Mouse (Mus musculus) embryonic fibroblast, embryonic 13.5 days (primary cell): ENCODE results near the gene Maml2. TPM values are rescaled to one million over a fixed set of nuclear protein-coding genes. Genes with fewer than 3 reads are reported as not detected.

ENCODE experiments used
- H3K27ac ChIP-seq: 2 replicates; pipeline ENCODE4 v1.5.1; 2012; ENCODE audit warnings: low read length, control low read depth, inconsistent platforms; ENCODE audit not compliant: insufficient read depth
- H3K4me1 ChIP-seq: 2 replicates; pipeline ENCODE4 v1.6.1; 2011; ENCODE audit warnings: low read length; ENCODE audit not compliant: control insufficient read depth, insufficient read depth
- H3K4me3 ChIP-seq: 2 replicates; pipeline ENCODE4 v1.5.1; 2011; ENCODE audit warnings: mild to moderate bottlenecking, control low read depth, low read length; ENCODE audit not compliant: insufficient read depth
- CTCF ChIP-seq: IDR thresholded peaks from 2 replicates; pipeline ENCODE4 v1.5.1; 2011; ENCODE audit warnings: mild to moderate bottlenecking, control low read depth, low read length, moderate library complexity, borderline replicate concordance; ENCODE audit not compliant: insufficient read depth
- POLR2A ChIP-seq: IDR thresholded peaks from 2 replicates; pipeline ENCODE4 v1.6.1; 2011; ENCODE audit warnings: low read depth, mild to moderate bottlenecking, control low read depth, low read length, moderate library complexity
- polyA plus RNA-seq: library from polyadenylated mRNA; stranded (reverse); fragments of >200 nt; gene quantifications from 2 replicates; pipeline ENCODE4 v1.2.4, GENCODE M21; 2011; ENCODE audit warnings: low read depth; ENCODE audit not compliant: missing spikeins, insufficient read length

Maml2 gene
- polyA plus RNA-seq, 1 experiment: 27.9 TPM

DNA sequence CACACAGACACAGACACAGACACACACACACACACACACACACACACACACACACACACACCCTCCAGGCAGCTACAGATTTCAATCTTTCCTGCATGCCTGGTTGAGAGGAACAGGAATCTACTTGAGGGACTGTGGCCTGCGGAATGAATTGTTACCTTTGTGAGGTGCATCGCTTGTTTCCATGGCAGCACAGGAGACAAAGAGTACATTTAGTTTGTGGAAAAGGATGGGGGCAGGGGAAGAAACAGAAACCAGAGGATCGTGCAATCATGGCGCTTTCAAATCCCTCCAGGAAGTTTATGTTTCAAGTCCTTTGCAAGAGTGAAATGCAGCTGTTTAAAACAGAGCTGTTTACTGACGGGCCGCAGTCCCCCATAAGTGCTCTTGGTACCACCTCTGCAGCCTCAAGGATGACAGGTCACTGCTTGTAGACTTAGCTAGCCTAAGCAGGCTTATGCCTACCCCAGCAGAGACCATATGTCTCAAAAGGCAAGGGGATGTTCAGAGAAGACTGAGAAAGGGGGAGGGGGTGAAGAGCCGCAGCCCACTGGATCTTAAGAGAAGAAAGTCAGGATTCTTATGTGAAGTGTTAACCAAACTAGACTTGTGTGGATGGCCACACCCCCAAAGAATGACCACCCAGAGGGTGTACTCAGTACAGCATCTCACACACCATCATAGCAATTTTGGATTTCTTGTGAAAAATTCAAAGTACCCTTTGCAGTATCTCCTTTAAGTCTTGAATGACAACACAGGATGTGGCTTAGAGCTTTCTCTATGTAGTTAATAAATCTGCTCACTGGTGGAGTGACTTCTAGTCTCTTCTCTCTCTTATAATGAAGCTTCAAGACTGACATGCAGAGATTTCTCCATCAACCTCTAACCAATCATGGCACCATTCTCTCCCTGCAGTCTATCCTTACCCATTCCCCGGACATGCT, 315.8 kb downstream of the Maml2 start:
- H3K4me3 ChIP-seq: no peak overlapping the region
- no peak overlapping the region for H3K27ac ChIP-seq
- H3K4me1 ChIP-seq: peaks cover 15% of the 10 kb centered on the region; the same call in 1 of the 2 replicates

DNA sequence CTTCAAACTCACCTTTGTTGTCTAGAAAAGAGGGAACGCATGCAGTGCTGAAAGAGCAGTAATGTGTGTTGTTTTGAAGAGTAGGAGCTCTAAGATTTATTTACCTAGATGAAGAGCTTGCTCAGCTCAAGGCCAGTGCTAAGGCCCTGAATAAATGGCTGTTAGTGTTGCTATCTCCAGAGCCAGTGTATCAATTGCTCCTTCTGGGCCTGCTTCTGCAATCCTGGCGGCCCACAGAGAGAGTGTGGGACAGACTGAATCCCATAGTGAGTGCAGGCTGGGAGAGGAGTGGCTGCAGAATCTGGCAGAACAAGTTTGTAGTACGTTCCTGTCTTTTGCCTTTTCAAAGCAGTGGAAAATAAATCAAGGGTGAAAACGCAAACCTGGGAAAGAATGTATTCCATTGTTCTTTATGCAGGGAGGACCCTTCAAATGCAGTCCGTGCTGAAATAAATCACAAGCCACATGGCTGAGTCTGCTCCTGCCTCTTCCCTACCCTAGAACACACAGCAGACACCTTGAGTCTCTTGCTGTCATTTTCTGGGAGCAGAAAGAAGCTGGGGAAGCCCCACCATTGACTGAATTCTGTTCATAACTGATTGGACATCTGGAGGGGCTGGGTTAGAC, 318.7 kb downstream of the Maml2 start:
- no peak overlapping the region for H3K4me3 ChIP-seq
- no peak for TF ChIP-seq POLR2A
- TF ChIP-seq CTCF: no peak
- H3K27ac ChIP-seq: no peak overlapping the region
- peaks cover 8% of the 10 kb centered on the region; the same call in 1 of the 2 replicates for H3K4me1 ChIP-seq

More for the DNA sequence above, 315.8 kb downstream of the Maml2 start:
- TF ChIP-seq CTCF (no peak), POLR2A (no peak)

DNA sequence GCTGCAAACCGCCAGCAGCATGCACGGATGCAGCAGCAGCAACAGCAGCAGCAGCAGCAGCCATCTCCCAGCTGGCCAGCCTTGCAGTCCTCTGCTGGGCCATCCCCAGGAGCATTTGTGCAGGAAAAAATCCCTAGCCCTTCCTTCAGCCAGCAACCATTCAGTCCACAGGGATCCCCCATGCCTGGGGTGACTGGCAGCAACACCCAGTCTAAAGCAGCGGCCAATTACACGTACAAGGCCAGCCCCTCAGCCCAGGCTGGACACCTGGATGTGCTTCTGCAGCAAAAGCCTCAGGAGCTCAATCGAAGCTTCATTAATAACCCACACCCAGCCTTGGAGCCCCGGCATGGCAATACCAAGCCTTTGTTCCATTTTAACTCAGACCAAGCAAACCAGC, 323.0 kb downstream of the Maml2 start:
- no peak overlapping the region for H3K4me3 ChIP-seq
- no peak for TF ChIP-seq CTCF
- no peak for TF ChIP-seq POLR2A
- H3K4me1 ChIP-seq: no peaks in the 10 kb centered on the region
- no peak overlapping the region for H3K27ac ChIP-seq

DNA sequence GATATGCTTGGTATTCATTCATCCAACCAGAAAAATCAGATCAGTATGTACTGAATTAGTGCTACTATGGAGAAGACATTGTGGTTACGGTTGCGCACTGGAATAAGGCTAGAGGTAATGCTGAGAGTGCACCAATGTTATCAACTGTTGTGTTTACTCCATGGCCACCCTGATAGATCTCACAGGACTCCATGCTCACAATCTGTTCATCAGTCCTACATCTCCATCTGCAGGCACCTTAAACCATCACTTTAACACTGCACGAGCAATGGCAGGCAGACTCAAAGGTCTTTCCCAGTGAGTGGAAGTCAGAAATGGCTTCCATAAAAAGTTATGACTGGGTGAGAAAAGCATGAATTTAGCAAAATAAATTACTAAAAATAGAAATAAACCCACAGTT, 324.2 kb downstream of the Maml2 start:
- TF ChIP-seq POLR2A (no peak), CTCF (no peak)
- no peaks in the 10 kb centered on the region for H3K4me1 ChIP-seq
- H3K4me3 ChIP-seq: no peak overlapping the region

DNA sequence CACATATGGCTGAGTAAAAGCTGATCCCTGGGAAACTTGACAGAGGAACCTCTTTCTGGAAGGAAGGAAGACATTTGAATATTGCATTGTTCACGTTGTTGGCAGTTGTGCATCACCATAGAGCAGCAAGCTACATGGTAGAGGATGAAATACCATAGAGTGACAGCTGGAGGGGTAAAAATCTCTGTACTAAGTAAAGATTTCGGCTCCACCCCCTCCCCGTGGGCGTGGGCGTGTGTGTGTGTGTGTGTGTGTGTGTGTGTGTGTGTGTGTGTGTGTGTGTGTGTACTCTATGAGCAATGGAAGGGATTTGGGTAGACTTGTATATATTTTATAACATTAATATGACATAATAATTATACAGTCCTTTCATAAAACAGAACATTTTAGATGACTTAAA, 324.7 kb downstream of the Maml2 start:
- Histone ChIP-seq H3K4me1 (no peaks in the 10 kb centered on the region), H3K27ac (no peak overlapping the region), H3K4me3 (no peak overlapping the region)
- TF ChIP-seq POLR2A: no peak

More for the DNA sequence above, 324.2 kb downstream of the Maml2 start:
- no peak overlapping the region for H3K27ac ChIP-seq

DNA sequence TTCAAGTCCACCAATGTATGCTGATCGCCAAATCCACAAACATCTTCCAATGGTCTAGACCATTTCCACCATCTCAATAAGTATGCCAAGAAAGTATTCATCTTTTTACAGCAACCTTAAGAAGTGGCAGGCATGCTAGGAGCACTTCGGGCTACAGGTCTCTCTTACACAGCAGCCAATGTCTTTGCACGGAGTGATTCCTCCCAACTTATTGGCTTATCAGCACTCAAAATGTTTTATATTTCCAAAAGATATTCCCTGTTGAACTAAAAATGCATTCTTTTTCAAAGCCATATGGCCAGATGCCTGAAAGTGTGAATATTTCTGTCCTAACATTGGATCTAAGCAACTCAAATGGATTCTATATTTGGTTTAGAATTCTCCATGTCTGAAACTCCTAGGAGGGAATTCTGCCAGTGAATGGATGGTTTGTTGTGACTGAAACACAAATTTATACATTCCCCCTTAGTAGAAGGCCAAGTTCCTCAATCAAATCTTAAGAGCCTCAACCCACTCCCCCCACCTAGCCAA, 326.2 kb downstream of the Maml2 start:
- Histone ChIP-seq H3K4me1 (no peaks in the 10 kb centered on the region), H3K27ac (peak overlapping the region; percentile 34; the same call in 1 of the 2 replicates), H3K4me3 (no peak overlapping the region)
- TF ChIP-seq CTCF (no peak), POLR2A (no peak)

DNA sequence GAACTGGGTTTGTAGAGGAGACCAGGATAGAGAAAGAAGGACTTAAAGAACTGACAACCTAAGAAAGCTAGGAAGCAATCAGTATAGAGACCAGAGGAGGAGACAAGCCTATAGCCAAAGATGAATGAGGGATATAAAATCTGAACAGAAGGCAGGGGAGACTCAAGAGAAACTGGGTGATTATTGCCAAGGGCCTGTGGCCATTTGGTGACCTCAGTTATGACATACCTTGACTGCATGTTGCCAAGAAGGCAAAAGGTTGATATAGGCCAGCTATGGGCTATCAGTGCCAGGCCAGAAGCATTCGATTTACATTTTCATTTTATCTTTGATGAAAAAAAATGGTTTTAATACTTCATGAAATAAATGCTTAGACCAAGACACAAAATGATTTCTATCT, 327.0 kb downstream of the Maml2 start:
- H3K4me3 ChIP-seq: no peak overlapping the region
- TF ChIP-seq CTCF (no peak), POLR2A (no peak)
- no peaks in the 10 kb centered on the region for H3K4me1 ChIP-seq
- no peak overlapping the region for H3K27ac ChIP-seq

DNA sequence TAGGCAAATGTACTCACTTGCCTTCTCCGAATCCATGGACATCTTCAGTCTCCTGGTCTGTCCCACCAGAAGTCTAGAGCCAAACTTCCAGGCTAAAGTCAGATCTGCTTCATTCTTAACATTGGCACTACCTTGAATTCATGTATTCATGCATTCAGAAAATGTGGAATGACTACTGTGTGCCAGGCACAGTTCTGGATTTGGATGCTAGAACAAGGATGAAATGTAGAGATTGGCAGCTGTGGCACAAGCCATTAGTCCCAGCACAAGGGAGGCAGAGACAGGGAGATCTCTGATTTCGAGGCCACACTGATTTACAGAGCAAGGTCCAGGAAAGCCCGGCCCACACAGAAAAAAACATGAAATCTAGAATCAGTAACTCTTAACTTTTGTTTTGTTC, 327.5 kb downstream of the Maml2 start:
- no peak overlapping the region for H3K27ac ChIP-seq
- no peak overlapping the region for H3K4me3 ChIP-seq
- no peaks in the 10 kb centered on the region for H3K4me1 ChIP-seq
- TF ChIP-seq CTCF (no peak), POLR2A (no peak)

DNA sequence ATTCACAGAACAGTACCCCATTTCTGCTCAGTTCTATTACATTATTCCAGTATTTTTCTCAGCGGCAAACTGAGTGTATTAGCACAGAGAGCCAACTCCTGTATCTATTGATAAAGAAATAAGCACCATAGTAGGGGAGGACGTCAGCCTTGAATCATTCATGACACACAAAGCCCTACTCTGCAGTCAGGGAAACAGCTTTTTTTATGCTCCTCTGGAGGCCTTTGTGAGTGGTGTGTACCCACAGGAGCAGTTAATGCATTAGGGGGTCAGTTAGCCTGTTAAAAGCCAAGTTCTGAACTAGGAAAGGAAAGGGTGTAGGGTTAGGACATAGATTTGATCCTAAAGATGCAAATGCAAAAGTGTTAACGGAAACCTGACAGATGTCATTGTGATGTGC, 328.7 kb downstream of the Maml2 start:
- no peak overlapping the region for H3K27ac ChIP-seq

DNA sequence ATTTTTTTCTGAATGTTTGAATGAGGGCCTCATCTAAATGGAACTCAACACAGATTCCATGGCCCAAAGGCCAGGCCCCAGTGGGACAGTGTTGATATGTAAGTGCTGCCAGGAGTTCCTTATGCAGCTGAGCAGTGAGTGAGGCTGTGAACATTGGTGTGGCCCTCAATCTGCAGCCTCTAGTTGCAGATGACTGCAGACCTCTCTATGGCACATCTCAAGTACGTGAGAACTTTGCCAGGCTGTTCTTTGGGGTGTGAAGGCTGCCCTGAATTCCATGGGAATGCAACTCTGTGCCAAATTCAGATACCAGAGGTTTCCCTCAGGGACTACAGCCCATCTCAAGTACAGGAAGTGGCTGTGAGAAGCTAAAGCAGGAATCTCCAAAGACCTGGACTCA, 335.6 kb downstream of the Maml2 start:
- peak overlapping the region; percentile 93 for H3K27ac ChIP-seq
- H3K4me1 ChIP-seq: peaks cover 13% of the 10 kb centered on the region
- H3K4me3 ChIP-seq: no peak overlapping the region
- TF ChIP-seq CTCF: no peak
- TF ChIP-seq POLR2A: no peak

More for the DNA sequence above, 328.7 kb downstream of the Maml2 start:
- Histone ChIP-seq H3K4me1 (peaks cover 2% of the 10 kb centered on the region; the same call in 1 of the 2 replicates), H3K4me3 (no peak overlapping the region)
- TF ChIP-seq POLR2A: no peak
- no peak for TF ChIP-seq CTCF
